In the genomic region with DNA sequence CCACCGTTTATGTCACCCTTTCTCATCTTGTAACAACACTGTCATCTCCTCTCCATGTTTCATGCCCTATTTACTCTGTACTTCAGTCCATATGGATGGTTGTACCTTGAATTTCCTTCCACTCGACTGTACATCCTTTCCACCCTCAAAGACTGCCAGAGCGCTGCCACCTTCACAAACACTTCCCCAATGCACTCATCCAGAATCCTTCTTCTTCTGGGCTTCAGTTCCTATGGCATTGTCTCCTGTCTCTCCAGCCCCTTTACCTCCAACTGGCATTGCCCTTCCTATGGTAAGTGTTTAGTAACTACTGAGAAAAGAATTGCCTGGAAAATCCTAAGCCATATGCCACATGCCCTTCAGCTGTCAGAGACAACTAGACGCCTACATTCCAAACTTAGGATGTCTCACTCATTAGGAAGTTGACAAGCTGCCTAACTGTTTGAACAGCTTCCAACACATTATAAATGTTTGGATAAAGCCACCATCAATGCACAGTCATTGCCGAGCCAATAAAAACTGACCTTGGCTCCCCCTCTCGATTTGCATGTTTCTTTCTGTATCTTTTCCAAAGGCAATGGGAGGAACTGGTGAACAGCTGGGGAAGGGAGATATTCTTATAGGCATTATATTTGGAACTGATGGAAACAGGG, we compare ENCODE assay signal across 18 mouse cellular contexts.
A peak's percentile ranks its signal among the peaks of the same experiment; 100 is the strongest.
DNase-seq lines count a peak whose midpoint lies in the region; ATAC-seq and TF ChIP-seq lines count a peak whose summit lies in the region.
"Had no signal": no experiment of that assay in that cellular context is flagged by ENCODE, and none has a peak within 500 bp of the region (broad histone marks: within the 10 kb centered on the region; RNA-seq: fewer than 3 reads in every experiment).

No protein-coding gene starts in this region.

- H3K4me3 ChIP-seq in midbrain, embryonic 13.5 days (replicated peaks): no peak overlapping the region
- H3K4me3 ChIP-seq: embryonic facial prominence, embryonic 12.5 days; forebrain, embryonic 10.5 days; heart, adult 2 months; hindbrain, embryonic 12.5 days had no signal

- no peak for TF ChIP-seq CTCF in brain, embryonic 14.5 days (IDR thresholded peaks at IDR 0.05; ENCODE audit: borderline replicate concordance, extremely low read depth, insufficient read depth, insufficient read length)

- no peak overlapping the region for H3K9ac ChIP-seq in midbrain, embryonic 13.5 days (replicated peaks)
- H3K9ac ChIP-seq: embryonic facial prominence, embryonic 12.5 days; hindbrain, embryonic 12.5 days had no signal

- H3K27ac ChIP-seq in midbrain, embryonic 13.5 days: no peak overlapping the region
- H3K27ac ChIP-seq: embryonic facial prominence, embryonic 12.5 days; forebrain, embryonic 10.5 days; heart, adult 2 months; hindbrain, embryonic 12.5 days had no signal

- H3K27me3 ChIP-seq in midbrain, embryonic 13.5 days: no peaks in the 10 kb centered on the region
- H3K27me3 ChIP-seq: CH12.LX; embryonic facial prominence, embryonic 12.5 days; hindbrain, embryonic 12.5 days had no signal

- WGBS in midbrain, embryonic 13.5 days: 89% methylated on average over 6 of the region's 6 CpGs

- peak; percentile 64 for DNase-seq in cerebellum, adult 11-12 months
- DNase-seq in cerebellum, adult 11 months: no peak
- DNase-seq in layer of hippocampus, adult 11-12 months (ENCODE audit: low spot score): peak; percentile 34
- DNase-seq in layer of hippocampus, postnatal 10 days (ENCODE audit: low spot score in 2 of 2): no peak
- DNase-seq in brain, embryonic 14.5 days (ENCODE audit: low read depth): peak; percentile 70
- DNase-seq in cerebellum, postnatal 36 days: peak; percentile 33 to 43
- no peak for DNase-seq in ovary, postnatal 14 days (ENCODE audit: low spot score)
- DNase-seq: adrenal gland, postnatal 10 days; heart, adult 2 months; kidney, adult 18-20 months; kidney, postnatal 4 days; liver had no signal

- H3K4me1 ChIP-seq in midbrain, embryonic 13.5 days (replicated peaks): no peaks in the 10 kb centered on the region
- H3K4me1 ChIP-seq: embryonic facial prominence, embryonic 12.5 days; forebrain, embryonic 10.5 days; hindbrain, embryonic 12.5 days had no signal

- no peak for TF ChIP-seq POLR2A in brain, embryonic 14.5 days (IDR thresholded peaks at IDR 0.05; ENCODE audit: borderline replicate concordance, extremely low read depth, insufficient read depth, insufficient read length, poor library complexity, severe bottlenecking)

- ATAC-seq in midbrain, embryonic 13.5 days: no peak
- ATAC-seq: midbrain, embryonic 16.5 days had no signal

- no peaks in the 10 kb centered on the region for H3K9me3 ChIP-seq in midbrain, embryonic 13.5 days
- H3K9me3 ChIP-seq: embryonic facial prominence, embryonic 12.5 days; forebrain, embryonic 10.5 days; hindbrain, embryonic 12.5 days had no signal

- no peaks in the 10 kb centered on the region for H3K36me3 ChIP-seq in midbrain, embryonic 13.5 days
- H3K36me3 ChIP-seq: embryonic facial prominence, embryonic 12.5 days; forebrain, embryonic 10.5 days; hindbrain, embryonic 12.5 days had no signal

- no peak overlapping the region for H3K4me2 ChIP-seq in midbrain, embryonic 13.5 days (replicated peaks)
- H3K4me2 ChIP-seq: embryonic facial prominence, embryonic 12.5 days; hindbrain, embryonic 12.5 days had no signal

Comparison
In these comparisons a context has a peak if more than half of its experiments do, and no peak if none do; other contexts are left out.
1. DNase-seq: peak in cerebellum, adult 11-12 months (single experiment), layer of hippocampus, adult 11-12 months (single experiment), brain, embryonic 14.5 days (single experiment) and cerebellum, postnatal 36 days (2 of 2); none in cerebellum, adult 11 months (single experiment), layer of hippocampus, postnatal 10 days (0 of 2) and ovary, postnatal 14 days (single experiment).